Mouse (Mus musculus) B cell, adult 2 months (primary cell): ENCODE measurements around the gene Ptpro.
"Not testable (repeated sequence)": the region's sequence is repeated elsewhere in the genome, so short reads cannot be mapped to it uniquely, and the experiment has no call there.

Experiments
- DNase-seq, 2 experiments: peaks; one replicate each; pipeline ENCODE4 v3.0.0; 2022

Gene Ptpro

GRCm38 (mm10) chr6:137458136-137458535 lies 206.0 kb downstream of the Ptpro start:
- no peak for DNase-seq

- DNase-seq, result no peak
Measured at GRCm38 (mm10) chr6:137463771-137464170, 211.7 kb downstream of the Ptpro start.

GRCm38 (mm10) chr6:137465253-137465652 lies 213.1 kb downstream of the Ptpro start:
- no peak for DNase-seq

GRCm38 (mm10) chr6:137466256-137466655 lies 214.1 kb downstream of the Ptpro start:
- no peak for DNase-seq

- DNase-seq, result no peak
Measured at GRCm38 (mm10) chr6:137467696-137468095, 215.6 kb downstream of the Ptpro start.

- no peak for DNase-seq
Measured at GRCm38 (mm10) chr6:137469541-137469940, 217.4 kb downstream of the Ptpro start.

GRCm38 (mm10) chr6:137470901-137471598 lies 218.9 kb downstream of the Ptpro start:
- peak; percentile 10 to 13 for DNase-seq

- DNase-seq, result no peak
Measured at GRCm38 (mm10) chr6:137472129-137472528, 220.0 kb downstream of the Ptpro start.

- DNase-seq, result no peak
Measured at GRCm38 (mm10) chr6:137473433-137473832, 221.3 kb downstream of the Ptpro start.

- not testable (repeated sequence) for DNase-seq
Measured at GRCm38 (mm10) chr6:137475695-137476094, 223.6 kb downstream of the Ptpro start.

- DNase-seq, result no peak
Measured at GRCm38 (mm10) chr6:137482891-137483290, 230.8 kb downstream of the Ptpro start.

- no peak for DNase-seq
Measured at GRCm38 (mm10) chr6:137487443-137487842, 235.3 kb downstream of the Ptpro start.

GRCm38 (mm10) chr6:137490115-137490514 lies 238.0 kb downstream of the Ptpro start:
- DNase-seq, result no peak

GRCm38 (mm10) chr6:137491659-137492058 lies 239.5 kb downstream of the Ptpro start:
- no peak for DNase-seq

GRCm38 (mm10) chr6:137492582-137492981 lies 240.5 kb downstream of the Ptpro start:
- DNase-seq, result no peak

- no peak for DNase-seq
Measured at GRCm38 (mm10) chr6:137493211-137494135, 241.4 kb downstream of the Ptpro start.

GRCm38 (mm10) chr6:137494136-137494475 lies 242.0 kb downstream of the Ptpro start:
- no peak for DNase-seq

GRCm38 (mm10) chr6:137494801-137495200 lies 242.7 kb downstream of the Ptpro start:
- DNase-seq, result no peak

GRCm38 (mm10) chr6:137495233-137495632 lies 243.1 kb downstream of the Ptpro start:
- no peak for DNase-seq

GRCm38 (mm10) chr6:137496562-137496961 lies 244.4 kb downstream of the Ptpro start:
- no peak for DNase-seq

- no peak for DNase-seq
Measured at GRCm38 (mm10) chr6:137497208-137497835, 245.2 kb downstream of the Ptpro start.

- no peak for DNase-seq
Measured at GRCm38 (mm10) chr6:137498781-137499180, 246.7 kb downstream of the Ptpro start.

GRCm38 (mm10) chr6:137503009-137503408 lies 250.9 kb downstream of the Ptpro start:
- DNase-seq, result no peak

- no peak for DNase-seq
Measured at GRCm38 (mm10) chr6:137503462-137503861, 251.3 kb downstream of the Ptpro start.
